Mouse (Mus musculus): ENCODE measurements around the gene Kcna6. TPM values are rescaled to one million over a fixed set of nuclear protein-coding genes. Genes with fewer than 3 reads are reported as not detected.

Kcna6 gene
- polyA plus RNA-seq, 1 experiment from 2014 or later, result 12.5 TPM

Other genes starting within 250 kb of the Kcna6 start
- 2.8 and 3.1 TPM in 2 replicates for gene Kcna5, start 205.3 kb downstream of the Kcna6 start, polyA plus RNA-seq (2016; fragmentation: Nextera tagmentation; extraction: Ambion mirVana)
- gene Kcna1, start 94.3 kb downstream of the Kcna6 start, polyA plus RNA-seq (2016; fragmentation: Nextera tagmentation; extraction: Ambion mirVana), result 1.6 and 2.5 TPM in 2 replicates
- 159 and 171 TPM in 2 replicates for gene Ndufa9, start 108.5 kb upstream of the Kcna6 start, polyA plus RNA-seq (2016; fragmentation: Nextera tagmentation; extraction: Ambion mirVana)
- 0.13 TPM in 1 of 2 replicates, not detected in the other for gene Akap3, start 112.4 kb upstream of the Kcna6 start, polyA plus RNA-seq (2016; fragmentation: Nextera tagmentation; extraction: Ambion mirVana)
- 0.30 TPM in 1 of 2 replicates, not detected in the other for gene Dyrk4, start 181.2 kb upstream of the Kcna6 start, polyA plus RNA-seq (2016; fragmentation: Nextera tagmentation; extraction: Ambion mirVana)
- gene Rad51ap1, start 198.9 kb upstream of the Kcna6 start, polyA plus RNA-seq (2016; fragmentation: Nextera tagmentation; extraction: Ambion mirVana), result 42.6 and 45.1 TPM in 2 replicates
- gene D6Wsu163e, start 199.3 kb upstream of the Kcna6 start, polyA plus RNA-seq (2016; fragmentation: Nextera tagmentation; extraction: Ambion mirVana), result 19.1 and 20.5 TPM in 2 replicates

All from hindbrain, embryonic 12.5 days (tissue).